Mouse (Mus musculus) bone marrow, adult 2 months (tissue): ENCODE data around the gene Pam16. TPM values are rescaled to one million over a fixed set of nuclear protein-coding genes. Genes with fewer than 3 reads are reported as not detected.
"Not testable (repeated sequence)": the region's sequence is repeated elsewhere in the genome, so short reads cannot be mapped to it uniquely, and the experiment has no call there.

Source experiments
- H3K27ac ChIP-seq: fragments of 200-500 bp; 2 replicates; pipeline ENCODE4 v1.5.1; 2012; ENCODE audit warnings: low read depth, mild to moderate bottlenecking, control low read depth, inconsistent platforms, low read length; ENCODE audit not compliant: control insufficient read depth, poor library complexity, insufficient read depth
- H3K4me1 ChIP-seq: fragments of 200-500 bp; 2 replicates; pipeline ENCODE4 v1.6.1; 2011; ENCODE audit warnings: low read length; ENCODE audit not compliant: control insufficient read depth, insufficient read depth
- H3K4me3 ChIP-seq: fragments of 200-500 bp; replicated peaks from 2 replicates; pipeline ENCODE3; 2011; ENCODE audit warnings: mild to moderate bottlenecking, low read depth, low read length, control low read depth; ENCODE audit not compliant: control insufficient read depth
- CTCF ChIP-seq: fragments of 200-500 bp; IDR thresholded peaks from 2 replicates; pipeline ENCODE4 v1.5.1; 2011; ENCODE audit warnings: low read length, control low read depth; ENCODE audit not compliant: control insufficient read depth, insufficient read depth
- POLR2A ChIP-seq: fragments of 200-500 bp; IDR thresholded peaks from 2 replicates; pipeline ENCODE4 v1.6.1; 2011; ENCODE audit warnings: low read depth, mild to moderate bottlenecking, control low read depth, low read length, borderline replicate concordance; ENCODE audit not compliant: control insufficient read depth
- WGBS: fragments of 180-500 bp; shearing (Covaris S2); methylation state at CpG from one replicate; pipeline ENCODE4 v1.1.7; 2018; 5-methylcytosine and 5-hydroxymethylcytosine counted together
- polyA plus RNA-seq: library from polyadenylated mRNA; stranded (reverse); fragments of >200 nt; gene quantifications from 2 replicates; pipeline ENCODE4 v1.2.4, GENCODE M21; 2011; ENCODE audit warnings: low replicate concordance; ENCODE audit not compliant: missing spikeins, insufficient read depth, insufficient read length

The Pam16 gene
- polyA plus RNA-seq, 1 experiment, result 52.5 TPM

- Histone ChIP-seq H3K4me3 (peak overlapping the region; percentile 73), H3K27ac (peak overlapping the region; percentile 81), H3K4me1 (peaks cover 4% of the 10 kb centered on the region)
- TF ChIP-seq CTCF (no peak), POLR2A (no peak)
- WGBS, result 6% methylated on average over 14 of the region's 14 CpGs
Measured at GRCm38 (mm10) chr16:4585642-4586530, 38.9 kb downstream of the Pam16 start.

GRCm38 (mm10) chr16:4584438-4584837, 40.4 kb downstream of the Pam16 start:
- peaks cover 4% of the 10 kb centered on the region for H3K4me1 ChIP-seq
- TF ChIP-seq POLR2A, result no peak
- no peak for TF ChIP-seq CTCF
- H3K4me3 ChIP-seq, result no peak overlapping the region
- WGBS, result 27% methylated on average over 5 of the region's 5 CpGs
- H3K27ac ChIP-seq, result no peak overlapping the region

GRCm38 (mm10) chr16:4583807-4584206, 41.0 kb downstream of the Pam16 start:
- Histone ChIP-seq H3K4me1 (peaks cover 4% of the 10 kb centered on the region), H3K4me3 (no peak overlapping the region), H3K27ac (no peak overlapping the region)
- no peak for TF ChIP-seq CTCF
- no peak for TF ChIP-seq POLR2A
- WGBS, result under 1% methylated on average over 3 of the region's 3 CpGs

GRCm38 (mm10) chr16:4581179-4581578, 43.6 kb downstream of the Pam16 start:
- WGBS, result 82% methylated on average over 4 of the region's 4 CpGs
- not testable (repeated sequence) for H3K4me3 ChIP-seq

DNA sequence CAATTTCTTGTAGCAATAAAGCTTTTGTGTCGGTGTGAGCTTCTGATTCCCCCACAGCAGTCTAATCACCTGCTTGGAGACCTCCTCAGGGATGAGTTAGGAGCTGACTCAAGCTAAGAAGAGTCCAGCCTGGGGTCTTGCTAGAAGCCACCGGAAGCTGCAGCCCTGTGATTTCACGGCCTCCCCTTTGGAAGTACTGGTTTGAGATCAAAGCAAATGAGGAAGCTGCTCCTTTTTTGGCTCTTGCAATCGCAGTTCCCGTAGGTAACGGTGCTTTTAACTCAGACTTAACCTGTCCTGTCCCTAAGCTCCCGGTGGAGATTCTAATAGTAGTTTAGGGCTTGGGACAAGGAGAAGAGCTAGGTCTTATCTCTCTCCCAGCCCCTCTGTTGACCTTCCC, 46.2 kb downstream of the Pam16 start:
- WGBS, result 15% methylated on average over 7 of the region's 7 CpGs
- Histone ChIP-seq H3K4me3 (no peak overlapping the region), H3K27ac (no peak overlapping the region), H3K4me1 (no peaks in the 10 kb centered on the region; the same call in 1 of the 2 replicates)
- no peak for TF ChIP-seq CTCF
- no peak for TF ChIP-seq POLR2A

More at GRCm38 (mm10) chr16:4581179-4581578, 43.6 kb downstream of the Pam16 start:
- H3K27ac ChIP-seq, H3K4me1 ChIP-seq: not testable (repeated sequence)

- 6% methylated on average over 2 of the region's 2 CpGs for WGBS
- no peaks in the 10 kb centered on the region; the same call in 1 of the 2 replicates for H3K4me1 ChIP-seq
- TF ChIP-seq CTCF, result no peak
- no peak for TF ChIP-seq POLR2A
- H3K4me3 ChIP-seq, result no peak overlapping the region
- no peak overlapping the region for H3K27ac ChIP-seq
Measured at GRCm38 (mm10) chr16:4576873-4577272, 47.9 kb downstream of the Pam16 start.

DNA sequence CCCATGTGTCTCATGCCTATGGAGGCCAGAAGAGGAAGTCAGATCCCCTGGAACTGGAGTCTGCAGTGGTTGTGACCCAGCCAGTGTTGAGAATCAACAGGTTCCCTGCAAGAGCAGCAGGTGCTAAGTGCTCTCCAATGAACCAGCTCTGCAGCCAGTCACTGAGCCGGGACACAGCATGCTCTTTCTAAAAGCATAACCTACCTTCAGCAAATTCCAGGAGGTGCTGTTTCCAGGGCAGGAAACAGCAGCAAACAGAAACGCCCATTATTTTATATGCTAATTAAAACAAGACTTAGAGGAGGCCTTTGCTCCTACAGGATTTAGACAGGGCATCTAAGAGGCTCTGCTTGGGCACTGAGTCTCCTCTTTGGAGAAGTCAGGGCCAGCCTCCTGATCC, 48.8 kb downstream of the Pam16 start:
- 70% methylated on average over 2 of the region's 2 CpGs for WGBS
- no peak for TF ChIP-seq CTCF
- H3K27ac ChIP-seq, result no peak overlapping the region
- H3K4me3 ChIP-seq, result no peak overlapping the region
- no peaks in the 10 kb centered on the region; the same call in 1 of the 2 replicates for H3K4me1 ChIP-seq

GRCm38 (mm10) chr16:4570737-4571136, 54.1 kb downstream of the Pam16 start:
- peaks cover 1% of the 10 kb centered on the region; the same call in 1 of the 2 replicates for H3K4me1 ChIP-seq
- TF ChIP-seq CTCF (no peak), POLR2A (no peak)
- H3K27ac ChIP-seq, result no peak overlapping the region
- 91% methylated on average over 4 of the region's 4 CpGs for WGBS
- no peak overlapping the region for H3K4me3 ChIP-seq
